Mouse (Mus musculus): ENCODE results near the gene Cd2. TPM values are rescaled to one million over a fixed set of nuclear protein-coding genes. Genes with fewer than 3 reads are reported as not detected.

Cd2 gene
- polyA plus RNA-seq, 1 experiment, result not detected

DNA sequence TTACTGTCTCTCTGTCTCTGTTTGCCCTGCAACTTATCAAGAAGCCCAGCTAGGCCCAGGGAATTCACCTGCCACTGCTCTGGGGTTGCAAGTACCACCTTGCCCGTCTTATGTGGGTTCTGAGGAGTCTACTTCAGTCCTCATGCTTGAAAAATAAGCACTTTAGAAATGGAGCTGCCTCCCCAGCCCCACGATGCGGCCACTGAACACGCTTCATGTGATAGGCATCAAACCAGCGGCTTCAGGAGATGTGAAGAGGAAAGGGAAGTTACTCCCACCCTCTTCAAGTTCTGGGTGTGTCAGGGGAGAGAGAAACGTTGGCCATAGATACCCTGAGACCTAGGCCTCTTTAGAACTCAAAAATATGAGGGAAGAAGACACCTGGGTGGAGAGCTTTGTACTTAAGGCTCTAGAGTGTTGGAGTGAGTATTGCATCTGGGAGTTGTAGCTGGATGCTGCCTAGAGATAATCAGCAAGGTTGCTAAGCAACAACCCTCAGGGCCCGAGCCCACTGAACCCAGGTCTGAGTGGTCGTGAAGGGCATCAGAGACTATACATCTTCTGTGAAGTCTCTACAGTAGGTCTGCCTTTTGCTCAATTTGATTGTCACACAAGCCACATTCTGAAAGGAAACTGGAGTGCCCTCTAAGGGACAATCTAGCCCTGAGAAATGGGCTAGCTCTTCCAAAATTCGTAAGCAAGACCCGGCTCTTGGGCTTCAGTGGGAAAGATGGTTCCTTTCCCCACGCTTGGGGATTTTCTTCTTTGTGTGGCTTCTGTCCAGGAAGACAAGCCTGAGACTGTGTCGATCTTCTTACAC, 11.0 kb downstream of the Cd2 start:
- Histone ChIP-seq H3K27me3 (ENCODE audit: control insufficient read depth, insufficient read depth, insufficient read length) (peaks cover 18% of the 10 kb centered on the region), H3K4me3 (ENCODE audit: insufficient read depth, poor library complexity, severe bottlenecking) (no peak overlapping the region)
- no peak for TF ChIP-seq CEBPB (IDR thresholded peaks at IDR 0.05; ENCODE audit: low read depth)
- no peak for TF ChIP-seq MYOD1 (IDR thresholded peaks at IDR 0.05; ENCODE audit: control insufficient read depth, insufficient read length, low read depth)
- TF ChIP-seq FOSL1 (IDR thresholded peaks at IDR 0.05; ENCODE audit: insufficient read depth, low read length, poor library complexity, severe bottlenecking), result no peak
- TF ChIP-seq CTCF (IDR thresholded peaks at IDR 0.05; ENCODE audit: control insufficient read depth, insufficient read depth, insufficient read length), result no peak
- TF ChIP-seq MYOG (IDR thresholded peaks at IDR 0.05; ENCODE audit: control insufficient read depth, extremely low read depth, insufficient read length), result no peak
- no peak for TF ChIP-seq USF1 (IDR thresholded peaks at IDR 0.05; ENCODE audit: low read depth)
- no peak for TF ChIP-seq MAX (IDR thresholded peaks at IDR 0.05)

DNA sequence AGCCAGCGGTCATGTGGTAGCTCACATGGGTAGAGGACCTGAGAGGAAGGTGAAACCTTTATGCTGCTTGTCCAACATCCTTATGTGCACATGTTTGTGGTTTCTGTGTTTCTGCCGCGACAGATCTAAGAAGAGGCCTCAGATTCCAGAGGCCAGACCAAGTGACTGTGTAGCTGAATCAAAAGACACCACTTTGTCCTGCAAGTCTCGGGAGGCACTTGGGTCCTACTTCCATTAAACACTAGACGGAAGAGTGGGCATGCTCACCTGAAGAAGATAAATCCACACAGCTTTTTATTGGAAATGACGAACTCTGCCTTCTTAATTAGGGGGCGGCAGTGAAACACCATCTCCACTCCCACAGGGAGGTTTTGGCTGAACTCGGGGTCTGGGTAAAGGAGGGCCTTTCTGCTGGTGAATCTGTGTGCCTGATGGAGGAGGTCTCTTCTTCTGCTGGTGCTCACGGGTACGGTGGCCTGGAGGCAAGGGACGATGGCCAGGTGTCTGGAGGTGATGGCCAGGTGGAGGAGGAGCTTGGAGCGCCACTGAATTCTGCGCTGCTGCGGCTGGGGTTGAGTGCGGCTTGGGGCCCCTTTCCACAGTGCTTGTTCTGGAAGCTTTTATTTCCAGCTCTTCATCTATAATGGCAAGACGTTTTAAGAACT, 12.0 kb downstream of the Cd2 start:
- peaks cover 18% of the 10 kb centered on the region for H3K27me3 ChIP-seq (ENCODE audit: control insufficient read depth, insufficient read depth, insufficient read length)
- no peak overlapping the region for H3ac ChIP-seq (ENCODE audit: control insufficient read depth, insufficient read length, low read depth)
- H3K4me3 ChIP-seq (ENCODE audit: insufficient read depth, poor library complexity, severe bottlenecking), result no peak overlapping the region
- H3K36me3 ChIP-seq (ENCODE audit: control insufficient read depth, insufficient read depth), result no peaks in the 10 kb centered on the region
- no peaks in the 10 kb centered on the region for H3K79me2 ChIP-seq (ENCODE audit: control insufficient read depth, insufficient read depth)
- no peaks in the 10 kb centered on the region for H3K79me3 ChIP-seq (ENCODE audit: low read depth)
- TF ChIP-seq MYOG (IDR thresholded peaks at IDR 0.05; ENCODE audit: control insufficient read depth, extremely low read depth, insufficient read length) (no peak), CEBPB (IDR thresholded peaks at IDR 0.05; ENCODE audit: low read depth) (no peak), MYOD1 (IDR thresholded peaks at IDR 0.05; ENCODE audit: control insufficient read depth, insufficient read length, low read depth) (no peak), MAX (IDR thresholded peaks at IDR 0.05) (no peak), CTCF (IDR thresholded peaks at IDR 0.05; ENCODE audit: control insufficient read depth, insufficient read depth, insufficient read length) (no peak), FOSL1 (IDR thresholded peaks at IDR 0.05; ENCODE audit: insufficient read depth, low read length, poor library complexity, severe bottlenecking) (no peak)

More for the DNA sequence above, 11.0 kb downstream of the Cd2 start:
- no peaks in the 10 kb centered on the region for H3K36me3 ChIP-seq (ENCODE audit: control insufficient read depth, insufficient read depth)
- no peaks in the 10 kb centered on the region for H3K79me2 ChIP-seq (ENCODE audit: control insufficient read depth, insufficient read depth)
- H3K79me3 ChIP-seq (ENCODE audit: low read depth), result no peaks in the 10 kb centered on the region
- H3ac ChIP-seq (ENCODE audit: control insufficient read depth, insufficient read length, low read depth), result no peak overlapping the region

- no peaks in the 10 kb centered on the region for H3K79me3 ChIP-seq (ENCODE audit: low read depth)
- no peak for TF ChIP-seq FOSL1 (IDR thresholded peaks at IDR 0.05; ENCODE audit: insufficient read depth, low read length, poor library complexity, severe bottlenecking)
- no peak for TF ChIP-seq MAX (IDR thresholded peaks at IDR 0.05)
- no peak for TF ChIP-seq CTCF (IDR thresholded peaks at IDR 0.05; ENCODE audit: control insufficient read depth, insufficient read depth, insufficient read length)
- TF ChIP-seq MYOG (IDR thresholded peaks at IDR 0.05; ENCODE audit: control insufficient read depth, extremely low read depth, insufficient read length), result no peak
- no peak for TF ChIP-seq USF1 (IDR thresholded peaks at IDR 0.05; ENCODE audit: low read depth)
- no peak for TF ChIP-seq MYOD1 (IDR thresholded peaks at IDR 0.05; ENCODE audit: control insufficient read depth, insufficient read length, low read depth)
- no peak for TF ChIP-seq CEBPB (IDR thresholded peaks at IDR 0.05; ENCODE audit: low read depth)
- H3K4me3 ChIP-seq (ENCODE audit: insufficient read depth, poor library complexity, severe bottlenecking), result no peak overlapping the region
- H3ac ChIP-seq (ENCODE audit: control insufficient read depth, insufficient read length, low read depth), result no peak overlapping the region
- peaks cover 18% of the 10 kb centered on the region for H3K27me3 ChIP-seq (ENCODE audit: control insufficient read depth, insufficient read depth, insufficient read length)
- no peaks in the 10 kb centered on the region for H3K36me3 ChIP-seq (ENCODE audit: control insufficient read depth, insufficient read depth)
- H3K79me2 ChIP-seq (ENCODE audit: control insufficient read depth, insufficient read depth), result no peaks in the 10 kb centered on the region
Observed at GRCm38 (mm10) chr3:101274794-101275193, 12.9 kb downstream of the Cd2 start.

DNA sequence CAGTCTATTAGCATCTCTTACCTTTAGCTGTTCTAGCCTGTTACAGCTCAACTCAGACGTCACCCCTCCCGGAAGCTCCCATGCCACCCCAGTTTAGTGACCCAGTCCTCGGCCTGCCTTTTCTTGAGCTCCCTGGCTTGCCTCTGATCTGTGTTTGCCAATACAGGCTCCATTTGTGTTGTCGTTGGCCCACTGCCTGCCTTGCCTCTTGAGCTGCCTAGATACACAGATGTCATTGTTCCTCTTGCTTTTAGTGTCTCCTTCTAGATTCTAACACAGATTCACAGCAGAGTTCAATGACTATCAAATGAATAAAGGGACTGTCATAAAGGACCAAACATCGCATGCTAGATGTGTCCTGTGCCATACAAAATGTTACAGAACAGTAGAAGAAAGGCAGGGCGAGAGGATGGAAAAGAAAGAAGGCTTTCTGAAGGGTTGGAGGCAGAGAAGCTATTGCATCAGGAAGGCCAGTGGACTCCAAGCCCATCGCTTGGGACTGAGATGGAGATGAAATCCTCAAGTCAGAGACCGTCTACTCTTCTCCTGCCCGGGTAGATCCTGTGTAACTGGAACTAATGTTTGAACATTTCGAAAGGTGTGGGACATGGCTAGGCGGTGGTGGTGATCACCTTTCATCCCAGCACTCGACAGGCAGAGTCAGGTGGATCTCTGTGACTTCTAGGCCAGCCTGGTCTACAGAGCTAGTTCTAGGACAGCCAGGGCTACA, 13.5 kb downstream of the Cd2 start:
- no peaks in the 10 kb centered on the region for H3K79me2 ChIP-seq (ENCODE audit: control insufficient read depth, insufficient read depth)
- no peak overlapping the region for H3K4me3 ChIP-seq (ENCODE audit: insufficient read depth, poor library complexity, severe bottlenecking)
- no peak overlapping the region for H3ac ChIP-seq (ENCODE audit: control insufficient read depth, insufficient read length, low read depth)
- no peaks in the 10 kb centered on the region for H3K79me3 ChIP-seq (ENCODE audit: low read depth)
- peaks cover 18% of the 10 kb centered on the region for H3K27me3 ChIP-seq (ENCODE audit: control insufficient read depth, insufficient read depth, insufficient read length)
- TF ChIP-seq CTCF (IDR thresholded peaks at IDR 0.05; ENCODE audit: control insufficient read depth, insufficient read depth, insufficient read length) (no peak), CEBPB (IDR thresholded peaks at IDR 0.05; ENCODE audit: low read depth) (no peak), MAX (IDR thresholded peaks at IDR 0.05) (no peak), FOSL1 (IDR thresholded peaks at IDR 0.05; ENCODE audit: insufficient read depth, low read length, poor library complexity, severe bottlenecking) (no peak), MYOG (IDR thresholded peaks at IDR 0.05; ENCODE audit: control insufficient read depth, extremely low read depth, insufficient read length) (no peak), USF1 (IDR thresholded peaks at IDR 0.05; ENCODE audit: low read depth) (no peak), MYOD1 (IDR thresholded peaks at IDR 0.05; ENCODE audit: control insufficient read depth, insufficient read length, low read depth) (no peak)
- no peaks in the 10 kb centered on the region for H3K36me3 ChIP-seq (ENCODE audit: control insufficient read depth, insufficient read depth)

- H3K4me3 ChIP-seq (ENCODE audit: insufficient read depth, poor library complexity, severe bottlenecking), result no peak overlapping the region
- no peak overlapping the region for H3ac ChIP-seq (ENCODE audit: control insufficient read depth, insufficient read length, low read depth)
- no peaks in the 10 kb centered on the region for H3K36me3 ChIP-seq (ENCODE audit: control insufficient read depth, insufficient read depth)
- no peaks in the 10 kb centered on the region for H3K79me2 ChIP-seq (ENCODE audit: control insufficient read depth, insufficient read depth)
- H3K27me3 ChIP-seq (ENCODE audit: control insufficient read depth, insufficient read depth, insufficient read length), result peaks cover 12% of the 10 kb centered on the region
- no peak for TF ChIP-seq FOSL1 (IDR thresholded peaks at IDR 0.05; ENCODE audit: insufficient read depth, low read length, poor library complexity, severe bottlenecking)
- TF ChIP-seq CEBPB (IDR thresholded peaks at IDR 0.05; ENCODE audit: low read depth), result no peak
- no peaks in the 10 kb centered on the region for H3K79me3 ChIP-seq (ENCODE audit: low read depth)
Observed at GRCm38 (mm10) chr3:101272166-101272565, 15.6 kb downstream of the Cd2 start.

Data from C2C12 (cell line).